Mouse (Mus musculus): ENCODE results near the gene Cyp2d12.

- no peak for TF ChIP-seq CTCF (IDR thresholded peaks at IDR 0.05; ENCODE audit: borderline replicate concordance, insufficient read depth, low read depth, low read length)
- no peak for TF ChIP-seq POLR2A (IDR thresholded peaks at IDR 0.05; ENCODE audit: borderline replicate concordance, insufficient read depth, low read length)
These were observed at the start of gene Cyp2d12 for GRCm38 (mm10) chr15:82554531-82555230.

Data from cerebellum, adult 2 months (tissue).